26 mouse cellular contexts compared by ENCODE assay signal in the genomic region with DNA sequence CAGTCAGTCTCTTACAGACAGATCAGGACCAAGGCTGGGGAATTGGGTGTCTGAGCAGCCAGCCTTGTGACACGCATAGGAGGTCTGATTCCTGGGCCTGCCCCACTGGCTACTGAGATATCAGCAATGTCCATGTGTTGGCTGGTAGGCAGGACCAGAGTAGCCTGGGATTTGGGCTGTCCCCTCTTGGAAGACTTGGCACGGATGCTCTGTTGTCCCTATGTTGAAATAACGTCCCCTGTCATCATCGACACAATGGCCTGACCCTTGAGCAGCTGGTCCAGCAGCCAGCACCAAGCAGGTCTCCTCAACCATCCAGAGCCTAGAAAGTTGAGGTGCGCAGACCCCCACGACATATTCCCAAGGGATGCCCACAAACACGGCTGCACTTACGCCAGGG.
"Had no signal": no experiment of that assay in that cellular context is flagged by ENCODE, and none has a peak within 500 bp of the region (broad histone marks: within the 10 kb centered on the region; RNA-seq: fewer than 3 reads in every experiment).

No protein-coding gene starts in this region.

- DNase-seq: cerebellum, adult 8-10 months; cerebellum, adult 9-10 months; cerebellum, adult 9-11 months; cerebellum, postnatal 10 days; cerebellum, postnatal 14 days; cerebellum, postnatal 25 days; cerebellum, postnatal 36 days; embryo, embryonic 11 days; forebrain, postnatal 0 days; gastrocnemius, adult 2 months; gastrocnemius, postnatal 10 days; gastrocnemius, postnatal 14 days; gastrocnemius, postnatal 25 days; gastrocnemius, postnatal 36 days; heart, adult 11 months; heart, adult 18-20 months; heart, adult 2 months had no signal

- H3K9ac ChIP-seq: embryonic facial prominence, embryonic 12.5 days; embryonic facial prominence, embryonic 13.5 days; embryonic facial prominence, embryonic 15.5 days; forebrain, embryonic 12.5 days; forebrain, embryonic 13.5 days; forebrain, embryonic 15.5 days; forebrain, postnatal 0 days had no signal

- H3K27ac ChIP-seq: embryonic facial prominence, embryonic 12.5 days; embryonic facial prominence, embryonic 13.5 days; embryonic facial prominence, embryonic 15.5 days; forebrain, embryonic 10.5 days; forebrain, embryonic 12.5 days; forebrain, embryonic 13.5 days; forebrain, embryonic 15.5 days; gastrocnemius, adult 2 months; heart, adult 2 months had no signal

- H3K36me3 ChIP-seq: embryonic facial prominence, embryonic 12.5 days; embryonic facial prominence, embryonic 15.5 days; forebrain, embryonic 15.5 days had no signal

- H3K4me3 ChIP-seq: embryonic facial prominence, embryonic 10.5 days; embryonic facial prominence, embryonic 12.5 days; embryonic facial prominence, embryonic 13.5 days; embryonic facial prominence, embryonic 15.5 days; erythroblast, embryonic 14.5 days; forebrain, embryonic 10.5 days; forebrain, embryonic 12.5 days; forebrain, embryonic 13.5 days; forebrain, embryonic 15.5 days; gastrocnemius, adult 2 months; heart, adult 2 months had no signal

- H3K9me3 ChIP-seq: embryonic facial prominence, embryonic 10.5 days; embryonic facial prominence, embryonic 12.5 days; embryonic facial prominence, embryonic 13.5 days; embryonic facial prominence, embryonic 15.5 days; forebrain, embryonic 10.5 days; forebrain, embryonic 12.5 days; forebrain, embryonic 13.5 days; forebrain, embryonic 15.5 days had no signal

- H3K27me3 ChIP-seq: embryonic facial prominence, embryonic 12.5 days; embryonic facial prominence, embryonic 13.5 days; embryonic facial prominence, embryonic 15.5 days; forebrain, embryonic 12.5 days; forebrain, embryonic 13.5 days; forebrain, embryonic 15.5 days had no signal
